Mouse (Mus musculus) limb, embryonic 12.5 days (tissue): ENCODE measurements at regions not wholly inside any gene's neighbourhood (a gene's known extent, or its start where the extent isn't known, plus 50 kb on each side); places are given as distances from the start of the nearest gene placed in this dataset.

Experiments
- ATAC-seq: fragments of 200-750 bp; cut with Nextera tagmentation; 2 replicates; pipeline ENCODE4 v1.8.0; 2017; ENCODE audit warnings: low read depth, moderate TSS enrichment; ENCODE audit not compliant: insufficient number of reproducible peaks, insufficient read depth, low FRiP score, low TSS enrichment
- H3K27ac ChIP-seq: fragments of 300-500 bp; sonication (generic); 2 replicates; pipeline ENCODE4 v1.5.1; 2016; ENCODE audit warnings: mild to moderate bottlenecking, moderate library complexity
- H3K27me3 ChIP-seq: fragments of 300-500 bp; sonication (generic); 2 replicates; pipeline ENCODE4 v1.6.1; 2016; ENCODE audit warnings: mild to moderate bottlenecking, moderate library complexity
- H3K36me3 ChIP-seq: fragments of 300-500 bp; sonication (generic); 2 replicates; pipeline ENCODE4 v1.6.1; 2016; ENCODE audit warnings: mild to moderate bottlenecking, moderate library complexity
- H3K4me1 ChIP-seq: fragments of 300-500 bp; sonication (generic); replicated peaks from 2 replicates; pipeline ENCODE4 v1.6.1; 2016
- H3K4me2 ChIP-seq: fragments of 300-500 bp; sonication (generic); 2 replicates; pipeline ENCODE4 v1.6.1; 2016; ENCODE audit warnings: mild to moderate bottlenecking, moderate library complexity
- H3K4me3 ChIP-seq: fragments of 300-500 bp; sonication (generic); replicated peaks from 2 replicates; pipeline ENCODE4 v1.5.1; 2016; ENCODE audit warnings: mild to moderate bottlenecking
- H3K9ac ChIP-seq: fragments of 300-500 bp; sonication (generic); replicated peaks from 2 replicates; pipeline ENCODE4 v1.6.1; 2016; ENCODE audit warnings: mild to moderate bottlenecking, moderate library complexity
- H3K9me3 ChIP-seq: fragments of 300-500 bp; sonication (generic); 2 replicates; pipeline ENCODE4 v1.6.1; 2016; ENCODE audit warnings: mild to moderate bottlenecking, moderate library complexity
- WGBS: fragments of 180-500 bp; shearing (Covaris S2); methylation state at CpG from one replicate; pipeline ENCODE4 v1.1.7; 2016; 5-methylcytosine and 5-hydroxymethylcytosine counted together

- Histone ChIP-seq H3K4me2 (no peak overlapping the region), H3K27me3 (no peaks in the 10 kb centered on the region), H3K27ac (no peak overlapping the region), H3K36me3 (no peaks in the 10 kb centered on the region), H3K9ac (no peak overlapping the region), H3K4me3 (no peak overlapping the region), H3K9me3 (no peaks in the 10 kb centered on the region), H3K4me1 (no peaks in the 10 kb centered on the region)
- 58% methylated on average over 5 of the region's 5 CpGs for WGBS
- no peak for ATAC-seq
Measured at GRCm38 (mm10) chr1:166735545-166735944, 53.9 kb upstream of the Fmo9 start.

GRCm38 (mm10) chr1:166738029-166738428, 56.4 kb upstream of the Fmo9 start:
- H3K4me1 ChIP-seq, result no peaks in the 10 kb centered on the region
- H3K4me2 ChIP-seq, result no peak overlapping the region
- no peak overlapping the region for H3K27ac ChIP-seq
- H3K36me3 ChIP-seq, result no peaks in the 10 kb centered on the region
- no peak for ATAC-seq
- no peak overlapping the region for H3K9ac ChIP-seq
- H3K4me3 ChIP-seq, result no peak overlapping the region
- 4% methylated on average over 2 of the region's 2 CpGs for WGBS
- no peaks in the 10 kb centered on the region for H3K27me3 ChIP-seq
- no peaks in the 10 kb centered on the region for H3K9me3 ChIP-seq

GRCm38 (mm10) chr1:166750236-166750635, 68.6 kb upstream of the Fmo9 start:
- WGBS, result 89% methylated on average over 4 of the region's 4 CpGs
- Histone ChIP-seq H3K36me3 (no peaks in the 10 kb centered on the region), H3K27ac (no peak overlapping the region), H3K4me3 (no peak overlapping the region), H3K9ac (no peak overlapping the region), H3K4me1 (no peaks in the 10 kb centered on the region), H3K4me2 (no peak overlapping the region), H3K9me3 (no peaks in the 10 kb centered on the region), H3K27me3 (no peaks in the 10 kb centered on the region)
- no peak for ATAC-seq

- no peak overlapping the region for H3K27ac ChIP-seq
- no peak overlapping the region for H3K4me2 ChIP-seq
- no peaks in the 10 kb centered on the region for H3K27me3 ChIP-seq
- H3K36me3 ChIP-seq, result no peaks in the 10 kb centered on the region
- no peaks in the 10 kb centered on the region for H3K4me1 ChIP-seq
- H3K9me3 ChIP-seq, result no peaks in the 10 kb centered on the region
- WGBS, result 86% methylated on average over 4 of the region's 4 CpGs
- no peak overlapping the region for H3K9ac ChIP-seq
- H3K4me3 ChIP-seq, result no peak overlapping the region
- ATAC-seq, result no peak
Measured at GRCm38 (mm10) chr1:166750777-166751176, 69.1 kb upstream of the Fmo9 start.

- H3K9ac ChIP-seq, result no peak overlapping the region
- ATAC-seq, result no peak
- no peaks in the 10 kb centered on the region for H3K9me3 ChIP-seq
- H3K27me3 ChIP-seq, result no peaks in the 10 kb centered on the region
- no peak overlapping the region for H3K4me2 ChIP-seq
- 86% methylated on average over 3 of the region's 3 CpGs for WGBS
- H3K4me3 ChIP-seq, result no peak overlapping the region
- H3K36me3 ChIP-seq, result no peaks in the 10 kb centered on the region
- H3K27ac ChIP-seq, result no peak overlapping the region
- no peaks in the 10 kb centered on the region for H3K4me1 ChIP-seq
Measured at GRCm38 (mm10) chr1:166751436-166751835, 69.8 kb upstream of the Fmo9 start.

GRCm38 (mm10) chr1:166752990-166753709, 71.5 kb upstream of the Fmo9 start:
- no peak for ATAC-seq
- Histone ChIP-seq H3K27me3 (no peaks in the 10 kb centered on the region), H3K9me3 (no peaks in the 10 kb centered on the region), H3K4me2 (no peak overlapping the region), H3K4me1 (no peaks in the 10 kb centered on the region), H3K9ac (no peak overlapping the region), H3K4me3 (no peak overlapping the region), H3K27ac (no peak overlapping the region), H3K36me3 (no peaks in the 10 kb centered on the region)
- 88% methylated on average over 6 of the region's 6 CpGs for WGBS

- Histone ChIP-seq H3K4me2 (no peak overlapping the region), H3K9ac (no peak overlapping the region), H3K9me3 (no peaks in the 10 kb centered on the region), H3K27ac (no peak overlapping the region), H3K4me3 (no peak overlapping the region), H3K4me1 (no peaks in the 10 kb centered on the region), H3K36me3 (no peaks in the 10 kb centered on the region), H3K27me3 (no peaks in the 10 kb centered on the region)
- 66% methylated on average over 2 of the region's 2 CpGs for WGBS
- no peak for ATAC-seq
Measured at GRCm38 (mm10) chr1:166758987-166759386, 77.3 kb upstream of the Fmo9 start.

- Histone ChIP-seq H3K27ac (no peak overlapping the region), H3K9me3 (peaks cover 3% of the 10 kb centered on the region; the same call in 1 of the 2 replicates), H3K4me3 (no peak overlapping the region), H3K27me3 (no peaks in the 10 kb centered on the region), H3K9ac (no peak overlapping the region), H3K4me1 (no peaks in the 10 kb centered on the region), H3K36me3 (no peaks in the 10 kb centered on the region), H3K4me2 (no peak overlapping the region)
- ATAC-seq, result no peak
- 89% methylated on average over 1 of the region's 1 CpGs for WGBS
Measured at GRCm38 (mm10) chr1:166773114-166773513, 91.5 kb upstream of the Fmo9 start.

- WGBS, result 76% methylated on average over 1 of the region's 1 CpGs
- ATAC-seq, result no peak
- Histone ChIP-seq H3K4me3 (no peak overlapping the region), H3K27ac (no peak overlapping the region), H3K4me2 (no peak overlapping the region), H3K9me3 (no peaks in the 10 kb centered on the region), H3K9ac (no peak overlapping the region), H3K36me3 (no peaks in the 10 kb centered on the region), H3K4me1 (no peaks in the 10 kb centered on the region), H3K27me3 (no peaks in the 10 kb centered on the region)
Measured at GRCm38 (mm10) chr1:166782106-166782505, 100.5 kb upstream of the Fmo9 start.

- ATAC-seq, result no peak
- H3K27ac ChIP-seq, result no peak overlapping the region
- no peak overlapping the region for H3K4me2 ChIP-seq
- H3K9me3 ChIP-seq, result no peaks in the 10 kb centered on the region
- H3K4me1 ChIP-seq, result no peaks in the 10 kb centered on the region
- H3K4me3 ChIP-seq, result no peak overlapping the region
- no peaks in the 10 kb centered on the region for H3K36me3 ChIP-seq
- 72% methylated on average over 1 of the region's 1 CpGs for WGBS
- H3K9ac ChIP-seq, result no peak overlapping the region
- no peaks in the 10 kb centered on the region for H3K27me3 ChIP-seq
Measured at GRCm38 (mm10) chr1:166787945-166788344, 106.3 kb upstream of the Fmo9 start.

- H3K9me3 ChIP-seq, result no peaks in the 10 kb centered on the region
- no peak overlapping the region for H3K4me3 ChIP-seq
- no peaks in the 10 kb centered on the region for H3K4me1 ChIP-seq
- WGBS, result 59% methylated on average over 1 of the region's 1 CpGs
- H3K27me3 ChIP-seq, result no peaks in the 10 kb centered on the region
- no peak overlapping the region for H3K9ac ChIP-seq
- H3K27ac ChIP-seq, result no peak overlapping the region
- H3K4me2 ChIP-seq, result no peak overlapping the region
- ATAC-seq, result no peak
- H3K36me3 ChIP-seq, result no peaks in the 10 kb centered on the region
Measured at GRCm38 (mm10) chr1:166788824-166789399, 107.3 kb upstream of the Fmo9 start.
